Mouse (Mus musculus): Measurements from ENCODE around the gene Zfp641. TPM values are rescaled to one million over a fixed set of nuclear protein-coding genes. Genes with fewer than 3 reads are reported as not detected.

Gene Zfp641
- 1 to 10 TPM; 4.9 to 5.3 TPM for total RNA-seq (2021)

DNA sequence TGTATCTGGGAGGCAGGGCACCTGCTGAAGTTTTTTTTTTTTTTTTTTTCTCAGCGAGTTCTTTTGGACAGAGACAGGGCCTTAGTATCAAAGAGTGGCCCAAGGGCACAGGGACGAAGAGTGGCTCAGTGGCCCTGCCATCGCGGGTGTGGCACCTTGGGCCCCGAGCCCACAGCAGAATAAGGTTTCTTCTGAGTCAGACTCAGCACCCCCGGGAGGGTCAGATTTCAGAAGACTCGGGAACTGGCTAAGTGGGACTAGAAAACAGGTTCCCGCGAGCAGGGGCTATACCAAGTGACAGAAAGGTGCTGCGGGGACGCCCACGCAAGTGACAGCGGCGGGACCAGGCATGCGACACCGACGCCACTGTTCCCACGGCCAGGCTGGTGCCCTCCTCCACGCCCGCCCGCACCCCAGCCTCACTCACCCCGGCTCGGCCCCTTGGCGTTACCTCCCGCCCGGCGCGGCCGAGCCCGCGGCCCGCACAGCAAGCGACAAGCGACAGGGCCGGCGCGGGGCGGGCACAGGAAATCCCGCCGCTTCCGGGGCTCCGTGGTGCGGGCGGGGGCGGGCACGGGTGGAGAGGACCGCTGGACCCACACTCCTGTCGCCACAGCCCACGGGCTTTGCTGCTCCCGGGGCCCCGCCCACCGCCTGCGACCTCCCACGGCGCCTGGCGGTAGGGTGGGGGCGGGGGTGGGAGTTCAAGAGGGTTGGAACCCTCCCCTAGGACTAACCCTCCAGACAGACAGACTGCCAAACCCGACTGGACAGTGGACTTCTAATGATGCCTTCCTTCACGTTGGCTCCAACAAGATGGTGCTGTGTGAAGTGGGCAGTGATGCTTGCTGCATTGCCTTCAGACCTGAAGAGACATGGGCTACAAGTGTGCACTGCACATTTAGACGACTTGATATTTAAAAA, at the start of gene Zfp641:
Gene Zfp641, minus strand, starts transcription at position 534 of the 924 bp plus-strand sequence.
- peak; percentile 41 for DNase-seq

DNA sequence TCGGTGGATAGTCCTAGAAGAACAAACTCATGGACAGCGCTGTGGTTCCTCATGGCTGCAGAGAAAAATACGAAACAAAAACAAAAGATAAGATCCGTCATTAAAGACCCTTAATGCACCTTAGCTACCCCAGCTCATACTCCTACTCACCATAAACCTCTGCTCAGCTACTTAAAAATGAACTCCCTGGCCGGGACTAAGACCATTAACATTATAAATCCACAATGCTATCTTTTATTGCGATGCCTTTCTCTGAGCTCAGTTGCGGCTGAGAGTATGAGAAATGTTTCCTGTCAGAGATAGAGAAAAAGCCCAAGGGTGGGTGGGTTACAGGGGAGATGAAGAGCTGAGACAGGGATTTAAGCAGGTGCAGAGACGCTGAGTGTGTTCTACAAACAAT, 44.9 kb upstream of the Zfp641 start, which contains the start of gene Olfr284:
Gene Olfr284, minus strand, starts transcription at position 101 of the 400 bp plus-strand sequence.
- DNase-seq = no peak

- no peak for DNase-seq
These were observed 21.3 kb upstream of the Zfp641 start, which contains the start of gene Olfr285 for GRCm38 (mm10) chr15:98317177-98317724. TSS of gene Olfr285 (minus strand) at chr15:98317353.

GRCm38 (mm10) chr15:98315703-98316102, 19.7 kb upstream of the Zfp641 start:
- no peak for DNase-seq

DNA sequence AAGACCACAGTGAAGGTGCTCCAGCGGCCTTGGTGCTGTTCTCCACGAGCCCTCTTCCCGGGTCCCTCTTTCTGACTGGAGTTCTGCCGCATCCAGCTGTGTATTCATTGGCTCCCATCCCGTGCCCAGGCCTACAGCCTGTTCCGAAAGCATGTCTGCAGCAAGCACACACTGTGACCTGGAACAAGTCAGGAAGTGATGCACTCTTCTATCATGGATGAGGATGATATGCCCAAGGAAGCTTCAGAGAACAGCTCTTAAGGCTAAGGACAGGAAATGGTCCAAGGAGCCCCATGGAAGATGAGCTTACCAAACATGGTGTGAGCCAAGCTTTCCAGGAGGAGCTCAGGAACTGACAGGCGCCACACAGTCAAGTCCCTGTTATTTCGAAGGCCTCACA, 2.3 kb downstream of the Zfp641 start:
- no peak for DNase-seq

DNA sequence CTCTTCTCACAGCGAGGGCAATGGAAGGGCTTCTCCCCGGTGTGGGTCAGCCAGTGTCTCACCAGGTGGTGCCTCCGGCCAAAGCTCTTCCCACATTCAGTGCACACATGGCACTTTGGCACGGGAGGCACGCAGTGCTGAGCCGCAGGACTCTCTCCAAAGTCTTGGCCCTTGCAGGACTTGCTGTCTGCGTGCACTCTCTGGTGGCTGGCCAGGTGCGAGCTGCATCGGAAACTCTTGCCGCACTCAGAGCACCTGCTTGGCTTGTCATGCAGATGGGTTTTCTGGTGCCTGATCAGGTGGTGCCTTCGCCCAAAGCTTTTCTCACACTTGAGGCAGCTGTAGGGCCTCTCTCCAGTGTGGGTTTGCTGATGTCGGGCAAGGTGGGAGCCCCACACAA, 7.4 kb downstream of the Zfp641 start:
- DNase-seq = no peak

DNA sequence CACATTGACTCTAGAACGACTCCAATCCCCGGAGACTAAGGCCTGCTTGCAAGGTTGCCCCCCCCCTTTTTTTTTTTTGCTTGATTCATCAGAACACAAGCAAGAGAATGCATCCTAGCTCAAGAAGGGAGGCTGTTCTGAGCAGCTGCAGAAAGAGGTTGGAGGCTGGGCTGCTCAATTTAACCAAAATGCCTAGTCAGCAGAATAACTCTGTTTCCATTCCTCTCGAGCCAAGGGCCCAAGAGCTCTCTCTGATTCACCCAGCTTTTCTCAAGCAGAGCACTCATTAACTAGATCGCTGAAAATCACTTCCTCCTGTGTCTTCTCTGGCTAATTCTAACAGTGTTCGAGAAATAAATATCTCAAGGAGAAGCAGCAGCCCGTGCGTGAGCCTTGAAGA, 9.5 kb downstream of the Zfp641 start:
- DNase-seq = no peak

GRCm38 (mm10) chr15:98257776-98258175, 38.2 kb downstream of the Zfp641 start:
- no peak for DNase-seq

DNA sequence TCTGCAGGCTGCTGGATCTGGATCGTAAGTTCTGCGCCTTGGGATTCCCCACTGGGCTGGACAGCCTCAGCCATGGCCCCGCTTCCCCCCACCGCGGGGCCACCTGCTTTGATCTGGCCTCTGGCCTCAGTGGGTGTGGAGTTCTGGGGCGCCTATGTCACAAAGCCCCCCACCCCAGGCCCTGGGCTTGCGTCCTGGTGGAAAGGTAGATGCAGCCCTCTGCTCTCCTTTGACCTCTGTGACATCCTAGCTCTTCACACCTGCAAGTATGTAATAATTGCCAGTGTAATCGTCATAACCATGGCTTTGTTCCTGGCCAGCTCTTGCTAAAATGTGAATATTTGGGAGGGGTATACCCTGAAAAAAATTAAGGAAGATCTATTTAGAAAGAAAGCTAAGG, 38.8 kb downstream of the Zfp641 start, which contains the start of gene H1fnt:
Gene H1fnt, minus strand, starts transcription at position 101 of the 400 bp plus-strand sequence.
- no peak for DNase-seq

- DNase-seq = no peak
These were observed 39.7 kb downstream of the Zfp641 start for GRCm38 (mm10) chr15:98256271-98256670.

Other genes starting within 250 kb of the Zfp641 start
- 100 to 1,000 TPM; 413 to 425 TPM for gene Pfkm, start 203.6 kb downstream of the Zfp641 start, total RNA-seq (2021)
- gene Senp1, start 202.4 kb downstream of the Zfp641 start, total RNA-seq (2021) = 10 to 100 TPM; 23.5 to 27.2 TPM
- 100 to 1,000 TPM in 1 of 2 experiments, 10 to 100 TPM in 1; 97.9 to 103 TPM for gene Asb8, start 130.5 kb downstream of the Zfp641 start, total RNA-seq (2021)
- gene Ccdc184, start 129.0 kb downstream of the Zfp641 start, total RNA-seq (2021) = under 1 TPM; 0.74 to 0.92 TPM
- not detected for gene Olfr288, start 100.6 kb downstream of the Zfp641 start, total RNA-seq (2021)
- gene Gm44579, start 75.2 kb downstream of the Zfp641 start, total RNA-seq (2021) = not detected
- gene Olfr287, start 75.1 kb downstream of the Zfp641 start, total RNA-seq (2021) = not detected
- not detected for gene Olfr286, start 61.7 kb downstream of the Zfp641 start, total RNA-seq (2021)
- not detected for gene H1fnt, start 38.9 kb downstream of the Zfp641 start, total RNA-seq (2021)
- not detected for gene Olfr285, start 21.2 kb upstream of the Zfp641 start, total RNA-seq (2021)
- not detected for gene Olfr284, start 44.8 kb upstream of the Zfp641 start, total RNA-seq (2021)
- not detected for gene Olfr283, start 84.8 kb upstream of the Zfp641 start, total RNA-seq (2021)
- gene Olfr282, start 135.1 kb upstream of the Zfp641 start, total RNA-seq (2021) = not detected
- not detected for gene Olfr281, start 156.4 kb upstream of the Zfp641 start, total RNA-seq (2021)
- gene OR5BS1P, start 173.7 kb upstream of the Zfp641 start, total RNA-seq (2021) = not detected
- not detected for gene Lalba, start 186.6 kb upstream of the Zfp641 start, total RNA-seq (2021)
- gene Olfr279, start 196.2 kb upstream of the Zfp641 start, total RNA-seq (2021) = not detected
- gene Kansl2, start 238.1 kb upstream of the Zfp641 start, total RNA-seq (2021) = 10 to 100 TPM; 88.8 to 93.8 TPM

Data from heart, postnatal 4 days (tissue).